Mouse (Mus musculus) mouse trophoblast stem cell (cell line): ENCODE results near the gene Slc9b2.

ENCODE experiments used
- in situ Hi-C, 2 experiments: fragments of 300-500 bp; cut with MseI, MboI; formaldehyde crosslinking; loops; 2 replicates in 1 of 2; 3 replicates in 1 of 2; pipeline ENCODE4 v1.15.1; 2025

The Slc9b2 gene

DNA sequence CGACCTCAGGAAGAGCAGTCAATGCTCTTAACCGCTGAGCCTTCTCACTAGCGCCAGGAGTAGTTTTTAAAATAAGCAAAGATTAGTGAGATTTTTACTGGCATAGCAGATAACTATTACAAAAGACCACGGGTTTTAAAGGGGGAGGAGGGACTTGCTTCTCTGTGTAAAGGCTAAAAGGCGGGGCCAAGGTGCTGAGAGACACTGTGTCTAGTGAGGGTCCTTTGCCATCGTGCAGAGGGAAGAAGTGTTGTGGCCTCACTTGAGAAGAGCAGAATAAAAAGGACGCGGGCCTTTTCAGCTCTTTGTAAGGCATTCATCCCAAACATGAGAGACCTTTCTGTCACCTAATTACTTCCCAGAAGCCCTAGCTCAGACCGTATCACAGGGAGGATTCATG is 2.9 kb upstream of the Slc9b2 start:
- in situ Hi-C loops, result no loop called here

DNA sequence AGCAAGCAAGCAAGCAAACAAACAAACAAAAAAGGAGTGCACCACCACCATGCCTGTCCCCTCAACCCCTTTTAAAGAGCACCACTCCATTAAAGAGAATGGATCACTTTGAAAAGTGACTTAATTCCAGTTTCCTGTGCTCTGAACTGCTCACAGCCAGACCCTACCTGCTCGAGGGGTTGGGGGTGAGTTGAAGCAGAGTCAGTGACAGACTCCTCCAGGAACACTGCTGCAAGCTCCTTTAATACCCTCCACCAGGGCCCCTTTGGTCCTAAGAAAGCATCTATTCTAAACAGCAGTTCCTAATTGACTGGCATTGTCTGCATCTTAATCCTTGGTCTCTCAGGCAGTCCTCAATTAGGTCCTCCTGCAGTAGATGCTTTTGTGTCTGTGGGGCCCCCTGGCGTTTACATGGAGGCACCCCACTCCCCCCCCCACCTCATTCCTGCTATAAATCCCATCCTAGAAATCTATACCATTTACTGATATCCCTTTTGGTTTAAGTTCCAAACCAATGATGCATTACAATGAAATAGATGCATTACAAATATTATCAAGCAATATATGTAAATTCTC is 5.5 kb downstream of the Slc9b2 start:
- in situ Hi-C loops, result no loop called here

DNA sequence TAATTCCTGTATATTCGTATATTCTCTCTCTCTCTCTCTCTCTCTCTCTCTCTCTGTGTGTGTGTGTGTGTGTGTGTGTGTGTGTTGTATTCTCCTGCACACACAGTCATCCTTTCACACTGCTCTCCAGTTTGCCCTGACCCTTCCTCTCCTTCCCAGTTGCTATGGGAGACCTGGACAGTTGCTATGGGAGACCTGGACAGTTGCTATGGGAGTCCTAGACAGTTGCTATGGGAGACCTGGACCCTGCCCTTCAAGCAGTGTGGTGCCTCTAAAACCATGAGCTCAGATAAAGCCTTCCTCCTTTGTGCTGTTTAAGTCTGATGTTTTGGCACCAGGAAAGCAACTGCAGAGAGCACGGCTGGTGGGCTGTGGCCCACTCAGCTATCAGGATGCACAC is 6.2 kb downstream of the Slc9b2 start:
- in situ Hi-C loops, result no loop called here

DNA sequence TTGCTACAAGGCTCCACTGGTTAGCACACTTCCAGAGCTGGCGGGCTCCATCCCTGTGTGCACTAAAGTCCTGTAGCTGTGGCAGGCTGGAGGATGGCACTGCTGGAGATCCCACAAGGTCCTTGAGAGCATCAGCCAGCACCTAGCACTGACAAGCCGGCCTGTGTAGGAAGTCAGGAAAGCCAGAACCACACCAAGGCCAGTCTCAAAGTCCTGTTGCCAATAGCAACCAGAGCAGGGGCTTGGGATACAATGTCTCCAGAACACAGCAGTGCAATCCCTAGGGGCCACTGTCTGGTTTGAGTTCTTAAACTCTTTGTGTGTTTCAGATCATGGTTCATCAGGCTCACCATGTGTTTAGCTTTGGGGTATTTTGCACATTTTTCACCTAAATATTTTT is 7.3 kb downstream of the Slc9b2 start:
- in situ Hi-C loops, result no loop called here

DNA sequence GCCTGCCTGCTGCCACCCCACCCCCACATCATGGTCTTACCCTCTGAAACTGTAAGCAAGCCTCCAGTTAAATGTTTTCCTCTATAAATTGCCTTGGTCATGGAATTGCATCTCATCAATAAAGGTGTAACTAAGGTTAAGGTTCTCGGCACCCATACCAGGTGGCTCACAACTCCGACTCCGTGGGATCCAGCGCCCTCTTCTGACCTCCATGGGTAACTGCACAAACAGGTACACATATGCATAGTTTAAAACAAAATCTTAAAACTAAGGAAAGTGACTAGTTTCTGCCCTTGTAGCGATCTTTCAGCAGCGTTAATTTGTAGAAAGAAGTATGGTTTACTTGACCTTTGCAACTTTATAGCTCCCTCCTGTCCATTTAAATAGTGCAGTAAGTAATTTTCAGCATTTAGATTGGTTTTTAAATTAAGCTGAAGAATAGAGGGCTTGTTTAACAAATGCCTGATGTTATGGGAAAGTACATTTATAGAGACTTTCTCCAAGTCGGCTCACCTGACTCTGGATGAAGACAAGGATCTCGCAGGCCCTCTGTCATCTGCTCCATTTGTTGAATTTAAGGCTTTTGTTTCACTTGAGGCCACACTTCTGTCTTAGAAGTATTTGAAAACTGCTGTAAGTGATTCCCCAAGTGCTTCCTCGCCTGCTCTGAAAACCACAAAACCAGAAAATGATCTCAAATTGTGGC is 8.4 kb downstream of the Slc9b2 start:
- in situ Hi-C loops, result no loop called here

DNA sequence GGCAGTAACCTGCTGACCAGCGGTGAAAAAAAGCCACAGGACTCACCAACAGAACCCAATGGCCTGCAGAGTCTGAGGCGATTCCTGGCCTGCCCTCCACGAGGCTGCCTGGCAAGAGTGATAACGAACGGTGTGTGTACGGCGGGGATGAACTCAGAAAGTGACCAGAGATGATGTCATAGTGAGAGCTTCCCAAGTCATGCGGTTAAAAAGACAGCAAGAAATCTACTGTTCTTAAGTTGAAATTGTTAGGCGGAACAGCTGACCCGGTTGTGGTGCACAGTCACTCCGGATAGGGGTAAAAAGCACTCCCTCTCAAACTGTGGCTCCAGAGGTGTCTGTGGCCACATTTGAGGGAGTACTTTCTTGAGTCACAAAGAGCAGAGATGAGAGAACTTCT is 10.8 kb downstream of the Slc9b2 start:
- in situ Hi-C loops, result no loop called here

DNA sequence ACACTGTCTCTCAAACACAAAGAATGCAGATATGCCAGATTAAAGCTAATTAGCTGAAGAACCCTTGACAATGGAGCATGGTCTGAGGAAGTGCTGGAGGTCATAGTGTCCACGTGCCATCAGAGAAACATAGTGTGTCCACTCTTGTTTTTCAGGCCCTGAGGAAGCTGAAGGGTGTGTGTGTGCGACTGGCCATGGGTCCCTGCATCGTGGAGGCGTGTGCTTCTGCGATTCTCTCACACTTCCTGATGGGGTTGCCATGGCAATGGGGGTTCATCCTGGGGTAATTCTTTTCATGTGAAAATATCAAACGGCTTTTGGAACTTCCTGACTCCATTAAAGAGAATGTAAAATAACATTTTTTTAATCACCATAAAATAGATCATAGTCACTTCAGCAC is 16.9 kb downstream of the Slc9b2 start:
- in situ Hi-C loops, result no loop called here

DNA sequence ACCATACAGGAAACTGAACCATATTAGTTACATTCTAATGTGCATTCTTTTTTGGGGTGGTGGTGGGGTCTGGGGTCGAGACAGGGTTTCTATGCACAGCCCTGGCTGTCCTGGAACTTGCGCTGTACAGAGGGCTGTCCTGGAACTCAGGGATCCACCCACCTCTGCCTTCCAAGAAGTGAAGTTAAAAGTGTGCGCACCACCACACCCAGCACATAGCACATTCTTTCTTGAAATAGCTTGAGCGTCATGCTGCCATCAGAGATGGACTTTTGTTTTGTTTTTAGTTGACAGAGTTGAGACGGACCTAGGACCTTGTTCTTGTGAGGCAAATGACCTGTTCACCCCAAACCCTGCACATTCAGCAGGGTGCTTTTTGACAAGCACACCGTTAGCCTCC is 19.7 kb downstream of the Slc9b2 start:
- in situ Hi-C loops, result loop anchor here (5.0 kb wide), 2 partner anchors 35 to 45 kb away; partner anchors contain the start of gene Bdh2 (in 1 of the 2)

DNA sequence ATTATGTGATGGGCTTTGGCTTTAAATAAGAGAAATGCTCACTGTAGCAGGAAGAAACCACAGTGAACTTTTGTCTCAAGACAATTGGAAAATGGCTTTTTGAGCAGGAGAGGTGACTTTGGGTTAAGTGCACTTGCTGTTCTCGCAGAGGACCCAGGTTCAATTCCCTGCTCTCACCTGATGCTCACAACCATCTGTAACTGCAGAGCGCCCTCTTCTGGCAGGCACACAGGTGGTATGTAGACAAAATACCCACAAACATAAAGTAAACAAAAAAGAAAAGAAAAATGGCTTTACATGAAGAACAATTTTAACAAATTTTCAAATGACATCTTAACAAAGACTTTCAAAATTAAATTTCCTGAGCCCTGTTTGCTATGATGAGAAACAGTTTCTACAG is 20.1 kb downstream of the Slc9b2 start:
- in situ Hi-C loops, result loop anchor here (5.0 kb wide), 2 partner anchors 35 to 45 kb away; partner anchors contain the start of gene Bdh2 (in 1 of the 2)

DNA sequence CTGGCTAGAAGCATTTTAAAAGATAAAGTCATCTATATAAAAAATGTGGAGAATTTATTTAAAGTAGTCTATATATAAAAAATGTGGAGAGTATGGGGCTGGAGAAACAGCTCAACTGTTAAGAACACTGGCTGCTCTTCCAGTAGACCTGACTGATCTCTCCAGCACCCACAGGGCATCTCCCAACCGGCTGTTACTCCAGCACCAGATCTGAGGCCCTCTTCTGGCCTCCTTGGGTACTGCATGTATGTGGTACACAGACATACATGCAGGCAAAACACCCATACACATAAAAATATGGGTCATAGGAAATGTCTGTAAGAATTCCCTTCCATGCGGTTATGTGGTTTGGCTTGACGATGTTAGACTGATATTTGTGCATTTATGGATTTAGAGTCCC is 21.1 kb downstream of the Slc9b2 start:
- in situ Hi-C loops, result loop anchor here (5.0 kb wide), 2 partner anchors 36 to 46 kb away; partner anchors contain the start of gene Bdh2 (in 1 of the 2)

DNA sequence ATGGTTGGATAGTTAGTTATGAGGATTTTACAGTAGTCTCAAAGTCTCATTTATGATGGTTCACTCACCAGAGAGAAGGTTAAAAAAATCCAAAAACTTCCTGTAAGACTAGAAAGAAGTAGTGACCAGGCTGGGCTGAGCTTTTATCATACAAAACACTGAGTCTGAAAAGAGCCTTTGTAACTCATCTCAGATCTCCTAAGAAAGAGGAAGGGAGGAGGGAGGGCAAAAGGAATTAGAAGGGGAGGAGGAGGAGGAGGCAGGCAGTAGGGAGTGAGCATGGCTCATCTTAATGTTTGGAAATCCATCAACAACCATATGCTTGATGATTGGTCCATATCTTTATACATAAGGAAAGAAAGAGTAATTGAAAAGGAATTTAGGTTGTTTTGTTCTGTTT is 25.2 kb downstream of the Slc9b2 start:
- in situ Hi-C loops, result no loop called here

DNA sequence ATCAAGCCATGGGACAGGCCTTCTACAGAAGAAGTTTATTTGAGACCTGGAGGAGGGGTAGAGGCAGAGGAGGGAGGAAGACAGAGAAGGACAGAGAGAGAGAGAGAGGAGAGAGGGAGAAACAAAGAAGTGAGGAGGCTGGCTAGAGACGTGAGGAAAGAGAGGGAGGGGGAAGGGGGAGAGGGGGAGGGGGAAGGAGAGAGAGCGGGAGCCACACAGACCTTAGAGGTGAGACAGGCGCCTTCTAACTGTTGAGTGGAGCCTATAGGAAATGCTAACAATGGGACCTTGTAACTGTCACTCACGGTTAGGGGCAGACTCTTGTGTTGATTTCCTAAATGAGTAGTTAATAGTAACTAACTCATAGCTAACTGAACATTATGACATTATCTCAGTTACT is 26.3 kb downstream of the Slc9b2 start:
- in situ Hi-C loops, result no loop called here

DNA sequence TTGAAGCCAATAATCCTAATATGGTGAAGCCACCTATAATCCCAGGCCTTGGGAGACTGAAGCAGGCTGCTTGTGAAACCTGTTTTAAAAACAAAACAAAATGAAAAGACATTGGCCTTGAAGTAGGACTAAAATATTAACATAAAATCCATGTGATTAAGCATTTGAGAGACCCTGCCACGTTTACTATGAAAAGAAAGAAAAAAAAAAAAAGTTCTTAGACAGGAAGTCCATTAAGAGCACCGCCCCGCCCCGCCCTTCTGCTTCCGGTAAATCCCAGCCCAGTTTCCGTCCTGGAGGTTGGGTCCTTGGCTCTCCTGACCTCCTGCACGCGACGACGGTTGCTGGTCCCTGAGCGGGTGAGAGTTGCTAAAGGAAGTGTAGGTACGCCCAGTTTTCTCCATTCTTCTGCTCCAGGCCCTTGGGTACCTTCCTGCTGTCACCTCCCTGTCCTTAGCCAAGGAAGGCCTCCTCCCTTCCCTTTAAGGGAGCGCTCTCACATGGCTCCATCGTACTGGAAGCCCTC is 40.3 kb downstream of the Slc9b2 start, which contains the start of gene Slc9b1:
Slc9b1 (plus strand) TSS at position 291 of the 526 bp plus-strand sequence.
- in situ Hi-C loops, result no loop called here

DNA sequence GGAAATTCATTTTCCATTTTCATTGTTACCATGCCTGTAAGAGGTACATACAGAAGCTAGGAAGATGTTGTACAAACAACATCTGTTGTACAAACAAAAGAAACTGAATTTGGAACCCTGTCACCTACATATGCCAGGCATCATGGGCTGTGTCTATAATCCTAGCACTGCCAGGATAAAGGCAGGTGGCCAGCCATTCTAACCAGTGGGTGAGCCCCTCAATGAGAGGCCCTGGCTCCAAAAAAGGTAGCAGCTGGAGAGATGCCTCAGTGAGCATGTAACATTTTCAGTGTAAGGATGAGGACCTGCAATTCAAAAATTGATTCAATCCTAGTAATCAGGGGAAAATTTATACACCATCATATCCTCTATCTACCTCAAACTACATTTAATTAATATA is 41.5 kb downstream of the Slc9b2 start:
- in situ Hi-C loops, result no loop called here

DNA sequence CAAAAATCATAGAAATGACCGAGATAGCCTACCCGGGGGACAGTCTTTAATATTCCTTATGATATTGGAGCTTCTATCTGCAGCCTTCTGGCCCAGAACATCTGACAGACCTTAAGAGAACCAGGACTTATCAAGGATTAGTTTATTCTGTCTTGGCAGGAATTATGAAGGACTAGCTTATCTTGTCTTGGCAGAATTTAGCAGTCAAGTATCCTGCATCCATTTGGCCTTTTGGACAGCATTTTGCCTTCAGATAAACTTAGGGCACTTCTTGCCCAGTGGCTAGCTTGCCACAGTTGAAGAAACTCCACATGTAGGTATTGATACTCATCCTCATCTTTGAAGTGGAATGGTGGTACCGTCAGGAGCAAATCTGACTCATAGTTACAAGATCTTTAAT is 44.4 kb downstream of the Slc9b2 start:
- in situ Hi-C loops, result no loop called here

DNA sequence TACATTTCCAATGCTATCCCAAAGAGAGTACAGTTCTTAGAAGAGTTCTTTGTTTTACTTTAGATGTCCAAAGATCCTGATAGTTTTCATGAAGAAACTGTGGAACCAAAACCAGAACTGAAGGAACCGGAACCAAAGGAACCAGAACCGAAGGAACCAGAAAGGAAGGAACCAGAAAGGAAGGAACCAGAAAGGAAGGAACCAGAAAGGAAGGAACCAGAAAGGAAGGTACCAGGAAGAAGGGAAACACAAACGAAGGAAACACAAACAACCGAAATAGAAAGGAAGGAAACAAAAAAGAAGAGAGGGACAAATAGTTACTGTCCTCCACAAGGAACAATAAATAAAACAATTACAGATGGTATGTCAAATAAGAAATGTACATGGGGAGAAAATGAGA is 49.9 kb downstream of the Slc9b2 start:
- in situ Hi-C loops, result no loop called here

DNA sequence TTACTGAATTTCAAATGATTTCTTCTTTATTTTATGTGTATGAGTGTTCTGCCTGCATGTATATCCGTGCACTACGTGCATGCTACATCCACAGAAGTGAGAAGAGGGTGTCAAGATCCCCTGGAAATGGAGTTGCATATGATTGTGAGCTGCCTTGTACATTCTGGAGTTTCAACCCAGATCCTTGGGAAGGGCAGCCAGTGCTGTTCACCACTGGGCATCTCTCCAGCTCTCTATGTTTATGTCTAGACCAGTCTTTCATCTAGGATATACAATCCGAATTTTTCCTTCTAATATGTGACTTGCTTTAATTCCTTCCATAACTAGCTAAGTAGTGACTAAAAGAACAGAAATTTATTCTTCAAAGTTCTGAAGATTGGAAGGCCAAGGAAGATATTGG is 68.3 kb downstream of the Slc9b2 start:
- in situ Hi-C loops, result no loop called here

DNA sequence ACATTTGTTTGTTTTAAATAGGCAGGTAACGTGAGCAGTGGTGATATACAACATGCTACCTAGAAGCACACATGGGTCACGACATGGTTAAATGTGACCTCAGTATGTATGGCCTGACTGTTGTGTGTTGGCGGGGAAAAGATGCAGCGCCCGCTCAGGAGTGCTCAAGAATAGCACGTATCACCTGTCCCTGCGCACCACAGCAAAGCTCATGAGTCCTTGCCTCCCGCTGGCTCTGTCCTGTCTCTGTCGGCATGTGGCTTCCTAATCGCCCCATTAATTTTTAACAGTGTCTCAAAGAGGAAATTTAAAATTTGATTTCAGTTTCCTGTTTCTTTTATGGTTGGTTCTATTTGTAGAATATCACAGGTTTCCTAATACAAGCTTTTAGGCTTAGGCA is 69.9 kb downstream of the Slc9b2 start:
- in situ Hi-C loops, result no loop called here

DNA sequence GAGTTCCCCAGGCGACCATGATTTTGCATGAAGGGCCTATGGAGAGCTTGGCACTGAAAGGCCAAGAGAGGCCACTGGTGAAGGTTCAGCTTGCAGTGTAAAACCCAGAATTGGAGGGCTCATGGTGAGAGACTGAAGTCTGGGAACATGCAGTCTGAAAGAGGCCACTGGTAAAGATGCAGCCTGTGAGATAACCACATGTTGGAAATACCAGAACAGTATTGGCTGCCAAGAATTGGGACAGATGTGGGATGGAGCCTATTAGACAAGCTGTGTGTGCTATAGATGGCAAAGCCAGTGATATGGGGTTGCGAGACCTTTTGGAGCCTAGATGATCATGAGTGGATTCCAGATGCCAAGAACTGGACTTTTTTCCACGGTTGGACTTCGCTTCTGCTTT is 72.4 kb downstream of the Slc9b2 start:
- in situ Hi-C loops, result no loop called here

DNA sequence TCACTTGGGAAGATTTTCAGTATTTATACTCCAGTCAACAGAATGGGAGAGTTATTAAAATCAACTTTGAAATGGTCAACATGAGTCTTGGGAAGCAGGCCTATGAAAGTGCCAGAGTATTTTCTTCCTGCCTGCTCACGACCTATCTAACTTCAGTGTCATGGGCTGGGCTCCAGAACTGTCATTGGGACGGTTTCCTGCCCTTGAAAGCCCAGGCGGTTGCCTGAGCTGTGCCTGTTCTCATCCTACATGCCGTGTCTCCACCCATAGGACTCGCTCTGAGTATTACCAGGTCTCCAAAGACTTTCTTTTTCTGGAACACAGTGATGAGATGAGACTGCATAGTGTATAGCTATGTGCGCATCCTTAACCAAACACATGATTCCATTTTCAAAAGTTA is 85.7 kb downstream of the Slc9b2 start:
- in situ Hi-C loops, result no loop called here
